Mouse (Mus musculus): Measurements from ENCODE around the gene Cers1. TPM values are rescaled to one million over a fixed set of nuclear protein-coding genes. Genes with fewer than 3 reads are reported as not detected.
A peak's percentile ranks its signal among the peaks of the same experiment; 100 is the strongest.

Cers1 gene
- total and polyA plus RNA-seq, 3 experiments = 0.13 TPM; not detected in 2

- TF ChIP-seq TCF12 (IDR thresholded peaks at IDR 0.05; ENCODE audit: low read depth, low read length) (peak; percentile 65; the same call in 1 of the 2 replicates), SIN3A (IDR thresholded peaks at IDR 0.05; ENCODE audit: low read length) (no peak), CHD2 (IDR thresholded peaks at IDR 0.05; ENCODE audit: low read length) (no peak), SMC3 (IDR thresholded peaks at IDR 0.05; ENCODE audit: low read depth, low read length) (no peak), NELFE (IDR thresholded peaks at IDR 0.05; ENCODE audit: low read depth, low read length) (peak; percentile 98), ZKSCAN1 (IDR thresholded peaks at IDR 0.05; ENCODE audit: borderline replicate concordance, low read depth, low read length) (no peak), ELF1 (IDR thresholded peaks at IDR 0.05; ENCODE audit: low read depth, low read length) (peak; percentile 90), ETS1 (conservative IDR thresholded peaks at IDR 0.05; ENCODE audit: low read depth, low read length) (no peak), POLR2AphosphoS2 (IDR thresholded peaks at IDR 0.05; ENCODE audit: low read depth, low read length) (peak; percentile 91), GABPA (IDR thresholded peaks at IDR 0.05; ENCODE audit: insufficient replicate concordance, low read depth, low read length) (no peak), MEF2A (IDR thresholded peaks at IDR 0.05; ENCODE audit: borderline replicate concordance, low read depth, low read length) (peak; percentile 51; the same call in 1 of the 2 replicates), PAX5 (IDR thresholded peaks at IDR 0.05; ENCODE audit: low read length) (no peak), ZNF384 (IDR thresholded peaks at IDR 0.05; ENCODE audit: low read depth, low read length) (no peak), CTCF (conservative IDR thresholded peaks at IDR 0.05 in 1 of 2, IDR thresholded peaks at IDR 0.05 in 1 of 2; ENCODE audit: low read depth in 2 of 2, low read length in 2 of 2) (no peak), POLR2A (IDR thresholded peaks at IDR 0.05; ENCODE audit: low read depth, low read length) (peak; percentile 95), MAFK (IDR thresholded peaks at IDR 0.05; ENCODE audit: insufficient replicate concordance, low read length) (no peak), JUND (conservative IDR thresholded peaks at IDR 0.05; ENCODE audit: low read depth, low read length) (no peak)
These were observed 37.7 kb downstream of the Cers1 start, which contains the start of gene Upf1 (continued) for GRCm38 (mm10) chr8:70353194-70353817.

- peak overlapping the region; percentile 42 to 90 (median 51) for H3K4me3 ChIP-seq (replicated peaks in 1 of 3; ENCODE audit: low read depth in 2 of 3, low read length in 2 of 3, poor library complexity in 1 of 3)
- peaks cover 6 to 25% of the 10 kb centered on the region in 2 experiments for H3K36me3 ChIP-seq (replicated peaks in 1 of 2; ENCODE audit: control insufficient read depth in 1 of 2, insufficient read depth in 1 of 2, low read length in 1 of 2)
- H3K27ac ChIP-seq (ENCODE audit: insufficient read depth, low read depth) = no peak overlapping the region
- TF ChIP-seq EP300 (IDR thresholded peaks at IDR 0.05; ENCODE audit: low read length) = no peak
- no peak for TF ChIP-seq MYC (IDR thresholded peaks at IDR 0.05; ENCODE audit: low read depth, low read length)
- no peak for TF ChIP-seq ZNF384 (IDR thresholded peaks at IDR 0.05; ENCODE audit: low read depth, low read length)
- TF ChIP-seq CHD2 (IDR thresholded peaks at IDR 0.05; ENCODE audit: low read length) = no peak
- TF ChIP-seq TCF12 (IDR thresholded peaks at IDR 0.05; ENCODE audit: low read depth, low read length) = no peak
- TF ChIP-seq ETS1 (conservative IDR thresholded peaks at IDR 0.05; ENCODE audit: low read depth, low read length) = no peak
- no peak for TF ChIP-seq CHD1 (IDR thresholded peaks at IDR 0.05; ENCODE audit: low read depth, low read length)
- dilution Hi-C loops (cut with MboI; ENCODE audit: extremely low pct_ligation_motif_present, extremely low pct_unique_long_range_greater_than_20kb, low sequenced_read_pairs) (no loop called here), in situ Hi-C loops (cut with MboI; ENCODE audit: low pct_ligation_motif_present, low pct_unique_long_range_greater_than_20kb, low sequenced_read_pairs) (no loop called here)
- no peaks in the 10 kb centered on the region for H3K27me3 ChIP-seq (replicated peaks)
- H3K4me1 ChIP-seq (ENCODE audit: control insufficient read depth in 1 of 2, insufficient read depth in 2 of 2) = peaks cover 27 to 38% of the 10 kb centered on the region in 2 experiments
- peak overlapping the region; percentile 65 for H3K4me2 ChIP-seq (ENCODE audit: insufficient read depth, low read depth, poor library complexity, severe bottlenecking)
- H3K79me2 ChIP-seq (replicated peaks; ENCODE audit: control insufficient read depth, extremely low read depth, insufficient read depth, poor library complexity, severe bottlenecking) = peaks cover 38% of the 10 kb centered on the region
- H3K9ac ChIP-seq (ENCODE audit: insufficient read depth, low read depth) = peak overlapping the region; percentile 55; the same call in 1 of the 2 replicates
- no peaks in the 10 kb centered on the region for H3K9me3 ChIP-seq (replicated peaks; ENCODE audit: low read length)
- DNase-seq (ENCODE audit: extremely low read depth) = no peak
These were observed 38.4 kb downstream of the Cers1 start for GRCm38 (mm10) chr8:70354004-70354403.
